Mouse (Mus musculus) spleen, postnatal 10 days (tissue): ENCODE results near the gene Apex1.
"Not testable (repeated sequence)": the region's sequence is repeated elsewhere in the genome, so short reads cannot be mapped to it uniquely, and the experiment has no call there.

ENCODE experiments used
- DNase-seq, 2 experiments: peaks; one replicate each; pipeline ENCODE4 v3.0.0; 2021 to 2022; ENCODE audit warnings: low spot score in 2 of 2

Apex1 gene

DNA sequence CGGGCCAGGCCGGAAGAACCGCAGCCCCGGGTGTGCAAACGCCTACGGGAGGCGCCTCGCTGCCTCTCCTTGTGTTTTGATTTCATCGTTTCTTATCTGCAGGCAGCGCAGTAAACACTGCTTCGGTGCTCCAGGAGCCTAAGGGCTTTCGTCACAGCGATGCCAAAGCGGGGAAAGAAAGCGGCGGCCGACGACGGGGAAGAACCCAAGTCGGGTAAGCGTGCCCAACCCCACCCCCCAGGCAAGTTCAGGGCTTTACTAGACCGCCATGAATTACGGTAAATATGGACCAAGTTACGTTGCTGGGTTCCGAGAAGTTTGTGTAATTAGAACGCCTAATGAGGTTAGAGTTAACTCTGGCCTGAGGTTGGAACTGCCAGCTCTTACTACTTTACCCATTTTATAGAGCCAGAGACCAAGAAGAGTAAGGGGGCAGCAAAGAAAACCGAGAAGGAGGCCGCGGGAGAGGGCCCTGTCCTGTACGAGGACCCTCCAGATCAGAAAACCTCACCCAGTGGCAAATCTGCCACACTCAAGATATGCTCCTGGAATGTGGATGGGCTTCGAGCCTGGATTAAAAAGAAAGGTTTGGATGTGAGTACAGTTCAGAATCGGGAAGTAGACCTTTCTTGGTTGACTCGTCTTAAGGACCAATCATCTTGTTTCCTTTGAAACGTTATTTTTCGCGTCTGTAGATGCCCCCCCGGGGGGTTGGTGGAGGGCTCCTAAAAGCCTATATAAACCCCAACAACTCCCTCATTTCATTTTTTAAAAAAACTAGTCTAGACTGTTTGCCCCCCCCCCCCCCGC lies 548 bp downstream of the Apex1 start:
- DNase-seq: no peak

DNA sequence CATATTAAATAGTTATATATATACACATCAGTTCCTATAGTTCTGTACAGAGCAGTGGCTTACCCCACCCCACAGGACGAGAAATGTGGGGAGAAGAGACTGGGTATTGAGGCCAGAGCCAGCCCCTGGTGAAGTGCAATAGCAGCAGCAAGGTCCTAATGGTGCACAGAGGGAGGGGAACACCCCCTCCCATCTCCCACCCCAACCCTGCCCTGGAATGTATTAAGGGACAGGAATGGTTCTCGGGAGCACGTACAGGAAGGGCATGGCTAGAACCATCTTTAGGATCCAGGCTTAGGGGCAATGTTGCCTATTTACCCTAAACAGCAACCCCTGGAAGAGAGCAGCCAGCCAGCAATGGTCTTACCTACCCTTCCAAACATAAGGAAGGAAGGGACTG lies 2.6 kb downstream of the Apex1 start:
- DNase-seq: no peak

DNA sequence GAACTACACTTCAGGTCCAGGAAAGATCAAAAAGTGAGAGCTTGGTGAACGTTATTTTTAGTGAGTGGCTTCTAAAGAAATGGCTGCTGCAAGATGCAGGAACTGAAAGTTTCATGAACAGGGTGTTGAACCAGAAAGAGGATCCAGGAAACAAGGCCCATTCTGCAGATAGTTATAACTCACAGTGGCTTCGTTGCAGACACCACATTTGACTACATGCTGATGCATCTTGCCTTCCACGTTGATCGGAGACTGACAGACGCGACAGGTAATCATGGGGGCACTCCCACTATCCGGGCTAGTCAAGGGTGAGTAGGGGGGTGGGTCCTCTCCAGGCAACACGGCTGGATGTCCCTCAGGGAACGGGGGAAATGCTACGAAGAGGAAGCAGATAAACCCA lies 5.2 kb downstream of the Apex1 start:
- DNase-seq: no peak

DNA sequence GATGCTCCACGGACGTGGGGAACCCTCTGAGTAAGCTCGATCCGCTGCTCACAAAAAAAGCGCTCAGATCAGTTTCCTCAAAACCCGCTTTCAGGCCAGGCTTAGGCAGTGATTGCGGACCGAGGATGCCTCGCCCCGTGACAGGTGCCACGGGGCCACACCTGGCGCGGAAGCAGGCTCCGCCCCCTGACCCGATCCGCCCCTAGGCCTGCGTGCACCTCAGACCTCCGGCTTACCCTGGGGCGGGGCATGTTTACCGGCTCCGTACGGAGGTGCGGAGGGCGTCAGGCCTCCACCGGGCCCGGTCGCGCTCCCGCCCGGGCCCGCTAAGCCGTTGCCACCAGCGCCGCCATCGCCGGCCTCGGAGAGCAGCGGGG lies 5.6 kb downstream of the Apex1 start:
- peak in 1 of 2 experiments; percentile 82 for DNase-seq

DNA sequence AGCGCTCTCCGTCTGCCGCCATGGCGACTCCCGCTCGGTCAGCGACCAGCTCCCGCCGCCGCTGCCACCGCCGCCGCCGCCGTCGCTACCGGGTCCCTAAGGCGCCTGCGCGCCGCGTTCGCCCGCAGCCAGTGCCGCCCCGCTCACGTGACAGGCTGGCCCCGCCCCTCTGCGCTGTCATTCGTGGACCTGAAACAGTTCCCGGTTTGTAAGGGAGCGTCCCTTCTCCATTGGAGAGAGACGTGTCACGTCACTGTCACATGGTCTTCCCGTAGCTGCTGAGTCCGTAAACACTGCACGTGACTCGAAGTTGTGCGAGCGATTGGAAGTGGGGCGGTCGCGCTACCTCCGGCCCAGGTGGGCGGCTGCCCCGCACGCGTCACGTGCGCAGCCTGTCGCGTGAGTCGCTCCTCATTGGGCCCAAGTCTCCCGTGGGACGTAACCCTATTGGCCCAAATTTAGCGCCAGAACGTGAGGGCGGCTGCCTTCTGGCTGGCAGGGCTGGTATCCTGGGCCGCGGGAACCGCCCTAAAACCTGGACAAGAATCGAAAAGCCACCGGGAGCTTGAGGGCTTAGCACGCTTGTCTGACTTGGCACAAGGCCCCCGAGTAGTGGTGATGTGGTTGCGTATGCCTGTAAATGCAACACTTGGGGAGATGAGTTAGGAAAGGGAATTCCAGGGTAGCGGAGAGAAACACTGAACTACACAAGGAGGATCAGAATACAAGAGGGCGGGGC lies 6.2 kb downstream of the Apex1 start, which contains the start of the genes Pip4p1 and Pnp:
Gene Pip4p1, minus strand, starts transcription at position 103 of the 739 bp plus-strand sequence.
Gene Pnp, plus strand, starts transcription at position 329 of the 739 bp plus-strand sequence.
- DNase-seq: peak; percentile 99 to 100

DNA sequence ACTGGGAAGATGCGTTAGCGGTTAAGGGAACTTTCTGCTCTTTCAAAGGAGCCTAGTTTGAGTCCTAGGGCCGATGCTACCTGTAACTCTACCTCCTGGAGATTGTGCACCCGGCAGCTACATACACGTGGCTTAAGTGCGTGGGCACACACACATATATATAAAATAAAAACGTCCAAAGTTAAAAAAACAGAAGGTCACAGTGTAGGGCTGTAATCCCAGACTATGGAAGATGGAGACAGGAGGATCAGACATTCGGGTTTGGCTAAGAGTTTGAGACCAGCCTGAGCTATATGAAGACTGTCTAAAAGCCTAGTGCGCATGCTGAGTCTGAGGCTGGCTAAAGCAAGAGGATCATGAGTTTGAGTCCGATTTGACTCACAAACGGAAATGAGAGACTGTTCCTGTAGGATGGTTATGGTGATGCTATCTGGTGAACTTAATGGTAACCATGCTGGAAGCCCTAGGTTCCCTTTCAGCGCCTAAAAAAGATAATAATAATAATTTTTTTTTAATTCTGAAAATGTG lies 6.8 kb downstream of the Apex1 start:
- peak in 1 of 2 experiments; percentile 28 for DNase-seq

DNA sequence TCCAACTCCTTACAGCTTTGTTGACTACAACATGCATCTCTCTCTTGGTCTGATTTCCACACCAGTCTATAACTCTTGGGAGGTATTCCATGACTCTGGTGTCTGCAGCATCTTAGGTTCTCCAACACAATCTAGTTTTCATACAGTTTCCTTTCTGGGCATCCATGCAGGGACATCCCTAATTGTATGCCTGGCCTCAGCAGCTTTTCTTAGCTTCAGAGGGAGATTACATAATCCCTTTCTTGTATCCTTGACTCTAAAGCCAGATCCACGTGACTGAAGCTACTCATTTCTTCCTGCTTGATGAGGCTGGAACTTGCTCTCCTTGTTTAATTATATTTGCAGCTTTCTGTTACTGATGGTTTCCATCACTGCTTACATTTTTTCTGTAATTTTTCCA lies 11.9 kb downstream of the Apex1 start:
- no peak for DNase-seq

DNA sequence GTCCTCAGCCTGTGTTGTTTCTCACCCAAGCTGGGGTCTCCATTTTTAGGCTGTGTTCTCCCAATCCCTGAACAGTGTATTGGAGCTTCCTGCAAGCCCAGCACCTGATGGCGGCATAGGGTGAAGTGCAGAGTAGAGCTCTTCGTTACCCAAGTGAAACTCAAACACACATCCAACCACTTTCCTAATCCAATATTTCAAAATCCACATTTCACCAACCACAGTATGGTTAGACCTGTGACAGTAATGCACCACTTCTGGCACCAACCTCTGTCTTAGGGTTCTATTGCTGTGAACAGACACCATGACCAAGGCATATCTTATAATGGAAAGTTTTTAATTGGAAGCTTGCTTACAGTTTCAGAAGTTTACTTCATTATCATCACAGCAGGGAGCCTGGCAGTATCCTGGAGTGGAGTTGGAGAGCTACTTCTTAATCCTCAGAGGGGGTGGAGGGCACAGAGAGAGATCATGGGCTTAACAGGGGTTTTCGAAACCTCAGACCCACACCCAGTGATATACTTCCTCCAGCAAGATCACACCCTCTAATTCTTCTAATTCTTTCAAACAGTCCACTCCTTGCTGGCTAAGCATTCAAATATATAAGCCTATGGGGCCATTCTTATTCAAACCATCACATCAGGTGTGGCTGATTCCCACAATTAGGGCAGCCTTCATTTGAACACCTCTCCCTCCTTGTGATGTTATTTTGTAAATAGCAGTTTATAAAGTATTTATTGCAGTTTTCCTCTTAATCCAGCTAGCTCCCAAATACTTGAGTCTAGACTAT lies 13.5 kb downstream of the Apex1 start:
- DNase-seq: no peak

DNA sequence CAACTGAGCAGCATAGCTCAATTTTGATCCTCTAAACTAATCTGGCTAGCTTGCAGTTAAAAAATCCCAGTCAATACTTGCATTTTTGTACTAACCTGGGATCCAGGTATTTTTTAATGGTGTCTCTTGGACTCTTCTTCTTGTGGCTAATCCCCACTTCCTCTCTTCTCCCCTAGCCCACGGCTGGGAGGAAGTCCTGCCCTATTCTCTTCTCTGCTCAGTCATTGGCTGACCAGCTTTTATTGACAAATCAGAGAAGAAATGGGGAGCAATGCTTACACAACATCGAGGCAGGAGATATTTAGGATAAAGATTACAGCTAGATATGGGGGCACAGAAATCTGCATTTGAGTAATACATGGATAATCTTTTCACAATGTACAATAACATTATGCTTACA lies 14.2 kb downstream of the Apex1 start:
- no peak for DNase-seq

DNA sequence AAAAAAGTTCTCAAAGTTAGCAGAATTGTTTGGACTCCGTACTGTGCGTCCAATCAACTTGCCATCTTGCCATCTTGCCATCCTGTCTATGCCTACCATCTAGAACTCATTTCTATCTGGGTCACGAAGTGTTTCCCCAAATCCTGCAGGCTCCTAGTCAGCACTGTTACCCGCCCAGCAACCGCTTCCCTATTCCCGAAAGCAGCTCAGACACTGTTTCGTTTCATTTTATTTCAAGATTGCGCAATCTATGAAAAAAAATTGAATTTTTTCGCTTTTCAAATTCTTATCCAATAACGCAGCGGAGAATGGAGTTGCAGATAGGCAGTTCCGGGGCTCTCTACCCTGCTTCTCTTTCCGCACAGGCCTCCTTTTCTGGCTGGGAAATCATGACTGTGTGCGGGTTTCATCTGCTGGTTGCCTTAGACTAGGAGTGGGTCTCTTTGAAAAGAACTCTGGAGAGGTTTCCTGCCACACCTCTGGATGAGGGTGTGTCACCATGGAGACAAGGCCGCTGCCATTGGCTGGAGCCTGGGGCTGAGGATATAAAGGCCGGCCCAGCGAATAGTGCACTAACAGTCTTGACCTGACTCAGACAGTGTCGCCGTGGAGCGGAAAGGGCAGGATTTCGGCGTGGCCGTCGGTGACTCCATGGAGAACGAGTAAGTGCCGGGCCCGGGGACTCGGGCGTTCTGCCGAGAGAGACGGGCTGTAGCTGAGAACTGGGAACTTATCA lies 19.3 kb downstream of the Apex1 start, which contains the start of gene Gm49342:
Gene Gm49342, plus strand, starts transcription at position 586 of the 736 bp plus-strand sequence.
- peak; percentile 95 to 98 for DNase-seq

DNA sequence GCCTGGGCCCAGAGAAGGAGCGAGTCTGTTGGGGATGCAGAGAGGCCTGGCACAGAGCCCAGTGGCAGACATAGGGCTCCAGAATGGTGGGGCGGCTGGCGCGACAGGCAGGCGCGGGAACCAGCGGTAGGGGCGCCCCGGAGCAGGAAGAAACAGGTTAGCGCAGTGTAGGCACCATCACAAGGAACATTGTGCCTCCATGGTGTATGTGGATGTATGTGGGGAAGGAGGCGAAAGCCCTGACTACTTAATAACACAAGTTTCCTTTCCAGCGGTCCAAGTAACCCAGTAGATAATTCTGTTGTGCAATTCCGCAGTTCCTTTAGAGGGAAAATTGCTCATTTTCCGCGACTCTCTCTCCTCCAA lies 19.9 kb downstream of the Apex1 start:
- not testable (repeated sequence) for DNase-seq

DNA sequence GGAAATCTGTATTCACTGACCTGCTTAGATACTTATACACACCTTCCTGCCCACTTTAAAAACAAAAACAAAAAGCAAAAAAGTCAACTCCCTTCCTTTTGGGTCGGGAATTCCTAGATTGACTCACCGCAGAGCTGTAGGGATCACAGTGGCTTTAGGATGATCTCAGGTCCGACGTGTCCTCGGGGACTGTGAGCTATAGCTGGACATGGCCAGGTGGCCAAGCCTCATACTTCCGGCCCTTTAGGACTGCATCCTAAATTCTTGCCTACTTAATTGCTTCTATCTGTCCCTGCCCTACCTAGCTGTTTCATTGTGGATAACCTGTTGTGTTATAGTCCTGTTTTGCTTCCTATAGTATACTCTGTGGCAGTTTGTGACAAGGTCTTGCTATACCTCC lies 20.3 kb downstream of the Apex1 start:
- DNase-seq: not testable (repeated sequence)

DNA sequence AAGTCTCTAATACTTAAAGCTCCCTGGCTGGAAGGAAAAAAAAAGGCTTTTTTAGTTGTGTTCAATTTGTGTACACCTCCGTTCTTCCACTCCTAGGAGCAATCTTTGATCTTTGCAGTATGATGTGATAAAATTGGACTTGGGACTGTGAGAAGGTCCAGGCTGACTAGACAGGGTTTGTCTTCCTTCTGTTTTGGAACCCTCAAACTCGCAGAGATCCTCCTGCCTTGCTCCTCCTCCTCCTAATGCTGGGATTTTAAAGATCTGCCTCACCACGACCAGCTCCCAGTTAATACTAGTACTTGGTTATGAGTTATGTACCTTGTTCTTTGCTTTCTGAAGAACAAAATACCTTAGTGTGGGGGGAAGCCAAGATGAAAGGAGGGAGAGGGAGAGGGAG lies 20.8 kb downstream of the Apex1 start:
- not testable (repeated sequence) for DNase-seq

DNA sequence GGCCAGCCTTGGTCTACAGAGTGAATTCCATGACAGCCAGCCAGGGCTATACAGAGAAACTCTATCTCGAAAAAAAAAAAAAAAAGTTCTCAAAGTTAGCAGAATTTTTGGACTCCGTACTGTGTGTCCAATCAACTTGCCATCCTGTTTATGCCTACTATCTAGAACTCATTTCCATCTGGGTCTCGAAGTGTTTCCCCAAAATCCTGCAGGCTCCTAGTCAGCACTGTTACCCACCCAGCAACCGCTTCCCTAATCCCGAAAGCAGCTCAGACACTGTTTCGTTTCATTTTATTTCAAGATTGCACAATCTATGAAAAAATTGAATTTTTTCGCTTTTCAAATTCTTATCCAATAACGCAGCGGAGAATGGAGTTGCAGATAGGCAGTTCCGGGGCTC lies 30.7 kb downstream of the Apex1 start:
- no peak for DNase-seq

DNA sequence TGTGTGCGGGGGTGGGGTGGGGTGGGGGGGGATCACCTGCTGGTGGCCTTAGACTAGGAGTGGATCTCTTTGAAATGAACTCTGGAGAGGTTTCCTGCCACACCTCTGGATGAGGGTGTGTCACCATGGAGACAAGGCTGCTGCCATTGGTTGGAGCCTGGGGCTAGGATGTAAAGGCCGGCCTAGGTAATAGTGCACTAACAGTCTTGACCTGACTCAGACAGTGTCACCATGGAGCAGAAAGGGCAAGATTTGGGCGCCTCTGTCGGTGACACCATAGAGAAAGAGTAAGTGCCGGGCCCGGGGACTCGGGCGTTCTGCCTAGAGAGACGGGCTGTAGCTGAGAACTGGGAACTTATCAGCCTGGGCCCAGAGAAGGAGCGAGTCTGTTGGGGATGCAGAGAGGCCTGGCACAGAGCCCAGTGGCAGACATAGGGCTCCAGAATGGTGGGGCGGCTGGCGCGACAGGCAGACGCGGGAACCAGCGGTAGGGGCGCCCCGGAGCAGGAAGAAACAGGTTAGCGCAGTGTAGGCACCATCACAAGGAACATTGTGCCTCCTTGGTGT lies 31.3 kb downstream of the Apex1 start, which contains the start of gene Pnp2:
Gene Pnp2, plus strand, starts transcription at position 51 of the 567 bp plus-strand sequence.
- peak; percentile 82 to 83 for DNase-seq

DNA sequence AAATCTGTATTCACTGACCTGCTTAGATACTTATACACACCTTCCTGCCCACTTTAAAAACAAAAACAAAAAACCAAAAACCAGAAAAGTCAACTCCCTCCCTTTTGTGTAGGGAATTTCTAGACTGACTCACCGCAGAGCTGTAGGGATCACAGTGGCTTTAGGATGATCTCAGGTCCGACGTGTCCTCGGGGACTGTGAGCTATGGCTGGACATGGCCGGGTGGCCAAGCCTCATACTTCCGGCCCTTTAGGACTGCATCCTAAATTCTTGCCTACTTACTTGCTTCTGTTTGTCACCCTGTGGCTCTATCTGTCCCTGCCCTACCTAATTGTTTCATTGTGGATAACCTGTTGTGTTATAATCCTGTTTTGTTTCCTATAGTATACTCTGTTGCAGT lies 32.0 kb downstream of the Apex1 start:
- not testable (repeated sequence) for DNase-seq

DNA sequence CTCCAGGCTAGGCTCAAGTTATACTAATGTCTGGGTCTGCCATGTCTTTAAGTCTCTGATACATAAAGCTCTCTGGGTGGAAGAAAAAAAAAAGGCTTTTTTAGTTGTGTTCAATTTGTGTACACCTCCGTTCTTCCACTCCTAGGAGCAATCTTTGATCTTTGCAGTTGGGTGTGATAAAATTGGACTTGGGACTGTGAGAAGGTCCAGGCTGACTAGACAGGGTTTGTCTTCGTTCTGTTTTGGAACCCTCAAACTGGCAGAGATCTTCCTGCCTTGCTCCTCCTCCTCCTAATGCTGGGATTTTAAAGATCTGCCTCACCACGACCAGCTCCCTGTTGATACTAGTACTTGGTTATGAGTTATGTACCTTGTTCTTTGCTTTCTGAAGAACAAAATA lies 32.4 kb downstream of the Apex1 start:
- not testable (repeated sequence) for DNase-seq

DNA sequence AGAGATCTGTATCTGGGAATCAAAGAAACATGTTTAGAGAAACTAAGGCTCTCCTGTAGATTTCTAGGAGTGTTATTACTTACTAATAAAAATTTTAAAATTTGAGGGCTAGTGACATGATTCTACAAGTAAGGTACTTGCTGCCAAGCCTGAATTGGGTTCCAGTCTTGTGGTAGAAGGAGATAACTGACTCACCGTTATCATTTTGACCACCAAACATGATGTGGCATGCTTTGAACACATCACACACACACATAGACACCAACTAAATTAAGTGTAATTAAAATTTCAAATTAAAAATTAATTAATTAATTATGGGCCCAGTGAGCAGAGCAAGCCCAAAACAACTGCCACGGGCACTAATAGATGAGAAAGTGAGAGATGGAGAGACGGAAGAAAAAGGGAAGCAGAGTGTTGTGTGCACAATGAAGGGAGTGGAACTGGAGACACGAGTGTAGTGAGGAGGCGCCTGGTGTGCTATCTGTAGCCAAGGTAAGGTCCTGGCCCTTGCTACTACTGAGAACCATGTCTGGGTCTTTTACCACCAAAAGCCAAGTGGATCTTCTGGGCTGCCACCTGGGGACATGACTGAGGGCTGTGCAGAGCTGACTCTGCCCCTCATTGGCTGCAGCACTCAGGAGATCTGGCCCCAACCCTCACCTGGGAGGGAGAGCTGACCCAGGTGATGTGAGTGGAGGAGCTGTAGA lies 33.7 kb downstream of the Apex1 start:
- DNase-seq: not testable (repeated sequence)

DNA sequence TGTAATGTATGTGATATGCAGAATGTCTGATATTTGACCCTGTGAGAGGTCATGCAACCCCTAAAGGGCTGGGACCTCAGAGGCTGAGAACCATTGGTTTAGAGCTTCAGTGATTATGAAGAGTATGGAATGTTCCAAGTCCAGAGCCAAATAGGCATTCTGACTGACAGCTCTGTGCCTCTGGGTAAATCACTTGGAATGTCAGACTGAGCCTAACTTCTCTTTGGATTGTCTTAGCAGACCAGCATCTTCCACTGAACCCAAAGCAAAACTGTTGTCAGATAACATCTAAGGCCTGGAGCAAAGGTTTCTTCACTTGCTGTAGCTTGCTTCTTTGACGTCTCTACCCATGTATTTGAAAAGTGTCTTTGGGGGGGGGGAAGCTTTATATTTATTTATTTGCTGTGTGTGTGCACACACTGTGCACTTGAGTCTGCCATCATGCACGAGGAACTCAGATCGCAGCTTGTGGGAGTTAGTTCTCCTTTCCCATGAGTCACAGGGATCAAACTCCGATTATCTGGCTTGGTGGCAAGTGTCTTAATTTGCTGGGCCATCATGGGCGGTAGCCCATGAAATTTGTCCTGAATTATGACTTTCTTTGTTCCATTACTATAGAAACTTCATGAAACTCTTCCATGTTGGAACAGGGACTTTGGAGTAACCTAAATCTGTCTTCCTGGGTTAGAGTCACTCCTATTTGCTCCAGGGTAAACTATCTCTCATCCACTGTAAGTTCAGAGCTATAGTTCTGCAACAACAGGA lies 43.6 kb downstream of the Apex1 start:
- DNase-seq: no peak
